Mouse (Mus musculus) forebrain, embryonic 11.5 days (tissue): ENCODE results near the gene Raf1. TPM values are rescaled to one million over a fixed set of nuclear protein-coding genes. Genes with fewer than 3 reads are reported as not detected.

Experiments used
- ATAC-seq: fragments of 200-750 bp; cut with Nextera tagmentation; replicated peaks from 2 replicates; pipeline ENCODE4 v1.8.0; 2017; ENCODE audit warnings: moderate TSS enrichment; ENCODE audit not compliant: low FRiP score
- DNase-seq: peaks from one replicate; pipeline ENCODE4 v3.0.0-alpha.2; 2017; ENCODE audit warnings: low spot score
- H3K27ac ChIP-seq: fragments of 300-500 bp; sonication (generic); 2 replicates; pipeline ENCODE4 v1.5.1; 2014; ENCODE audit warnings: low read depth, low read length
- H3K27me3 ChIP-seq: fragments of 300-500 bp; sonication (generic); 2 replicates; pipeline ENCODE4 v1.6.1; 2014; ENCODE audit warnings: mild to moderate bottlenecking, low read length, mixed read lengths; ENCODE audit not compliant: control insufficient read depth, insufficient read depth
- H3K36me3 ChIP-seq: fragments of 300-500 bp; sonication (generic); 2 replicates; pipeline ENCODE4 v1.6.1; 2014; ENCODE audit warnings: mild to moderate bottlenecking, low read length, moderate library complexity, mixed read lengths; ENCODE audit not compliant: control insufficient read depth, insufficient read depth
- H3K4me1 ChIP-seq: fragments of 300-500 bp; sonication (generic); replicated peaks from 2 replicates; pipeline ENCODE4 v1.6.1; 2014; ENCODE audit warnings: low read length, mixed read lengths; ENCODE audit not compliant: control insufficient read depth, insufficient read depth
- H3K4me2 ChIP-seq: fragments of 300-500 bp; sonication (generic); 2 replicates; pipeline ENCODE4 v1.6.1; 2014; ENCODE audit warnings: low read depth, mild to moderate bottlenecking, low read length, moderate library complexity, mixed read lengths; ENCODE audit not compliant: severe bottlenecking
- H3K4me3 ChIP-seq: fragments of 300-500 bp; sonication (generic); 2 replicates; pipeline ENCODE4 v1.5.1; 2014; ENCODE audit warnings: low read depth, low read length
- H3K9ac ChIP-seq: fragments of 300-500 bp; sonication (generic); 2 replicates; pipeline ENCODE4 v1.6.1; 2014; ENCODE audit warnings: low read length
- H3K9me3 ChIP-seq: fragments of 300-500 bp; sonication (generic); 2 replicates; pipeline ENCODE4 v1.6.1; 2016; ENCODE audit warnings: low read length, mixed read lengths; ENCODE audit not compliant: control insufficient read depth
- WGBS: fragments of 180-500 bp; shearing (Covaris S2); extraction: QIAGEN DNeasy Blood & Tissue Kit; methylation state at CpG from one replicate; pipeline ENCODE4 v1.1.7; 2014; 5-methylcytosine and 5-hydroxymethylcytosine counted together
- polyA plus RNA-seq: library from polyadenylated mRNA; unstranded; fragments of >200 nt; fragmentation: Nextera tagmentation; extraction: Ambion mirVana; gene quantifications from 2 replicates; pipeline ENCODE4 v1.2.1, GENCODE M21; 2014

The Raf1 gene
- polyA plus RNA-seq, 1 experiment from 2014 or later = 153 TPM

GRCm38 (mm10) chr6:115619818-115620217, 56.6 kb downstream of the Raf1 start:
- H3K4me2 ChIP-seq = no peak overlapping the region
- no peak overlapping the region for H3K27ac ChIP-seq
- H3K4me3 ChIP-seq = no peak overlapping the region
- ATAC-seq = no peak
- H3K9ac ChIP-seq = no peak overlapping the region
- H3K27me3 ChIP-seq = no peaks in the 10 kb centered on the region
- peaks cover 29% of the 10 kb centered on the region for H3K36me3 ChIP-seq
- H3K9me3 ChIP-seq = no peaks in the 10 kb centered on the region
- no peak for DNase-seq
- no peaks in the 10 kb centered on the region for H3K4me1 ChIP-seq
- WGBS = 96% methylated on average over 10 of the region's 10 CpGs

GRCm38 (mm10) chr6:115615983-115616382, 60.5 kb downstream of the Raf1 start:
- no peak for ATAC-seq
- WGBS = 90% methylated on average over 3 of the region's 3 CpGs

GRCm38 (mm10) chr6:115613793-115614192, 62.6 kb downstream of the Raf1 start:
- no peak for DNase-seq
- Histone ChIP-seq H3K27me3 (no peaks in the 10 kb centered on the region), H3K36me3 (peaks cover 22% of the 10 kb centered on the region), H3K9ac (no peak overlapping the region), H3K4me2 (no peak overlapping the region), H3K9me3 (no peaks in the 10 kb centered on the region), H3K4me3 (no peak overlapping the region), H3K4me1 (no peaks in the 10 kb centered on the region), H3K27ac (no peak overlapping the region)
- no peak for ATAC-seq

More at GRCm38 (mm10) chr6:115615983-115616382, 60.5 kb downstream of the Raf1 start:
- Histone ChIP-seq H3K4me2 (no peak overlapping the region), H3K36me3 (peaks cover 32% of the 10 kb centered on the region), H3K27ac (no peak overlapping the region), H3K4me3 (no peak overlapping the region), H3K9me3 (no peaks in the 10 kb centered on the region), H3K27me3 (no peaks in the 10 kb centered on the region), H3K9ac (no peak overlapping the region), H3K4me1 (no peaks in the 10 kb centered on the region)
- DNase-seq = no peak

- Histone ChIP-seq H3K9me3 (no peaks in the 10 kb centered on the region), H3K4me3 (no peak overlapping the region), H3K4me1 (no peaks in the 10 kb centered on the region), H3K27ac (no peak overlapping the region), H3K4me2 (no peak overlapping the region), H3K27me3 (no peaks in the 10 kb centered on the region), H3K36me3 (peaks cover 4% of the 10 kb centered on the region; the same call in 1 of the 2 replicates), H3K9ac (no peak overlapping the region)
- 97% methylated on average over 5 of the region's 5 CpGs for WGBS
- DNase-seq (no peak), ATAC-seq (no peak)
These were observed 66.1 kb downstream of the Raf1 start for GRCm38 (mm10) chr6:115610301-115610700.

GRCm38 (mm10) chr6:115609121-115609520, 67.3 kb downstream of the Raf1 start:
- Histone ChIP-seq H3K27ac (no peak overlapping the region), H3K4me3 (no peak overlapping the region), H3K4me2 (no peak overlapping the region), H3K9ac (no peak overlapping the region), H3K27me3 (no peaks in the 10 kb centered on the region), H3K36me3 (no peaks in the 10 kb centered on the region; the same call in 1 of the 2 replicates), H3K4me1 (no peaks in the 10 kb centered on the region), H3K9me3 (no peaks in the 10 kb centered on the region)
- DNase-seq (no peak), ATAC-seq (no peak)
- WGBS = 71% methylated on average over 3 of the region's 3 CpGs

GRCm38 (mm10) chr6:115607429-115607828, 69.0 kb downstream of the Raf1 start:
- Histone ChIP-seq H3K9ac (no peak overlapping the region), H3K4me1 (no peaks in the 10 kb centered on the region), H3K27me3 (no peaks in the 10 kb centered on the region), H3K4me3 (no peak overlapping the region), H3K9me3 (no peaks in the 10 kb centered on the region), H3K36me3 (no peaks in the 10 kb centered on the region; the same call in 1 of the 2 replicates), H3K4me2 (no peak overlapping the region), H3K27ac (no peak overlapping the region)
- WGBS = 88% methylated on average over 4 of the region's 4 CpGs
- ATAC-seq (no peak), DNase-seq (no peak)

- H3K9ac ChIP-seq = no peak overlapping the region
- H3K27me3 ChIP-seq = no peaks in the 10 kb centered on the region
- H3K9me3 ChIP-seq = no peaks in the 10 kb centered on the region
- no peak overlapping the region for H3K4me3 ChIP-seq
- no peak for ATAC-seq
- no peak overlapping the region for H3K27ac ChIP-seq
- H3K4me2 ChIP-seq = no peak overlapping the region
- no peaks in the 10 kb centered on the region for H3K4me1 ChIP-seq
- 77% methylated on average over 1 of the region's 1 CpGs for WGBS
- DNase-seq = no peak
- no peaks in the 10 kb centered on the region; the same call in 1 of the 2 replicates for H3K36me3 ChIP-seq
These were observed 70.0 kb downstream of the Raf1 start for GRCm38 (mm10) chr6:115606461-115606860.

- Histone ChIP-seq H3K4me2 (peak within 1 kb of the TSS; percentile 70), H3K9ac (peak within 1 kb of the TSS; percentile 78), H3K27ac (no peak within 1 kb of the TSS; the same call in 1 of the 2 replicates), H3K36me3 (no peaks in the 10 kb centered on the region), H3K27me3 (no peaks in the 10 kb centered on the region), H3K4me3 (peak within 1 kb of the TSS; percentile 81), H3K4me1 (no peaks in the 10 kb centered on the region), H3K9me3 (no peaks in the 10 kb centered on the region)
- ATAC-seq (peak; percentile 92), DNase-seq (peak; percentile 95)
- under 1% methylated on average over 54 of the region's 61 CpGs for WGBS
These were observed 74.5 kb downstream of the Raf1 start, which contains the start of gene Mkrn2 for GRCm38 (mm10) chr6:115601715-115602523. TSS of gene Mkrn2 (plus strand) at chr6:115601902.

GRCm38 (mm10) chr6:115601322-115601714, 75.1 kb downstream of the Raf1 start:
- DNase-seq (no peak), ATAC-seq (no peak; the same call in 1 of the 2 replicates)
- H3K9ac ChIP-seq = no peak overlapping the region
- no peaks in the 10 kb centered on the region for H3K9me3 ChIP-seq
- 67% methylated on average over 4 of the region's 4 CpGs for WGBS
- no peaks in the 10 kb centered on the region for H3K36me3 ChIP-seq
- H3K4me2 ChIP-seq = peak overlapping the region; percentile 70; the same call in 1 of the 2 replicates
- no peak overlapping the region for H3K27ac ChIP-seq
- no peaks in the 10 kb centered on the region for H3K27me3 ChIP-seq
- H3K4me3 ChIP-seq = peak overlapping the region; percentile 81
- H3K4me1 ChIP-seq = no peaks in the 10 kb centered on the region
